Mouse (Mus musculus) gastrocnemius, adult 8-10 months (tissue): ENCODE results near the gene Sap30bp. TPM values are rescaled to one million over a fixed set of nuclear protein-coding genes. Genes with fewer than 3 reads are reported as not detected.

ENCODE experiments used
- DNase-seq, 2 experiments: peaks; one replicate each; pipeline ENCODE4 v3.0.0; 2022; ENCODE audit warnings: low spot score in 2 of 2
- total RNA-seq, 4 experiments: library from RNA; stranded (reverse); gene quantifications; 2 replicates each; pipeline ENCODE4 v1.2.4; 2022

Sap30bp gene
- total RNA-seq, 4 experiments from 2014 or later = 7.7 to 15.7 (median 9.7) TPM

GRCm38 (mm10) chr11:115904956-115905790 lies 27.9 kb upstream of the Sap30bp start:
- DNase-seq = no peak

GRCm38 (mm10) chr11:115906116-115906515 lies 27.0 kb upstream of the Sap30bp start:
- no peak for DNase-seq

- no peak for DNase-seq
These were observed 26.6 kb upstream of the Sap30bp start for GRCm38 (mm10) chr11:115906521-115906920.

GRCm38 (mm10) chr11:115911134-115911561 lies 21.9 kb upstream of the Sap30bp start:
- no peak for DNase-seq

GRCm38 (mm10) chr11:115911632-115912376 lies 21.3 kb upstream of the Sap30bp start, which contains the start of gene Smim6:
Gene Smim6 (plus strand): TSS chr11:115912017.
- no peak for DNase-seq

- DNase-seq = no peak
These were observed 16.5 kb upstream of the Sap30bp start for GRCm38 (mm10) chr11:115916579-115916978.

- DNase-seq = no peak
These were observed 14.4 kb upstream of the Sap30bp start for GRCm38 (mm10) chr11:115918637-115919036.

GRCm38 (mm10) chr11:115919073-115919472 lies 14.0 kb upstream of the Sap30bp start:
- no peak for DNase-seq

GRCm38 (mm10) chr11:115920110-115920818 lies 12.8 kb upstream of the Sap30bp start:
- DNase-seq = no peak

GRCm38 (mm10) chr11:115921986-115922385 lies 11.1 kb upstream of the Sap30bp start:
- no peak for DNase-seq

- no peak for DNase-seq
These were observed 4.1 kb upstream of the Sap30bp start for GRCm38 (mm10) chr11:115929031-115929430.

- DNase-seq = no peak
These were observed 3.3 kb upstream of the Sap30bp start for GRCm38 (mm10) chr11:115929818-115930217.

- DNase-seq = no peak
These were observed 1.8 kb upstream of the Sap30bp start for GRCm38 (mm10) chr11:115931235-115931634.

GRCm38 (mm10) chr11:115933747-115934110 lies 647 bp downstream of the Sap30bp start:
- DNase-seq = no peak

- DNase-seq = peak; percentile 25 to 38
These were observed 6.7 kb downstream of the Sap30bp start for GRCm38 (mm10) chr11:115939690-115940329.

GRCm38 (mm10) chr11:115941980-115942379 lies 8.9 kb downstream of the Sap30bp start:
- no peak for DNase-seq

GRCm38 (mm10) chr11:115945247-115945646 lies 12.2 kb downstream of the Sap30bp start:
- no peak for DNase-seq

GRCm38 (mm10) chr11:115946221-115946828 lies 13.2 kb downstream of the Sap30bp start:
- no peak for DNase-seq

GRCm38 (mm10) chr11:115948316-115948715 lies 15.2 kb downstream of the Sap30bp start:
- DNase-seq = no peak

GRCm38 (mm10) chr11:115950719-115951118 lies 17.6 kb downstream of the Sap30bp start:
- no peak for DNase-seq

- DNase-seq = no peak
These were observed 21.6 kb downstream of the Sap30bp start for GRCm38 (mm10) chr11:115954712-115955111.
